Mouse (Mus musculus): ENCODE results near the gene Kcnma1.

Kcnma1 gene

GRCm38 (mm10) chr14:23525910-23526309 lies 488.4 kb downstream of the Kcnma1 start:
- DNase-seq (ENCODE audit: low spot score): no peak

- no peak for DNase-seq (ENCODE audit: low spot score)
Measured at GRCm38 (mm10) chr14:23523825-23524491, 490.3 kb downstream of the Kcnma1 start.

- no peak for DNase-seq (ENCODE audit: low spot score)
Measured at GRCm38 (mm10) chr14:23522606-23523159, 491.6 kb downstream of the Kcnma1 start.

GRCm38 (mm10) chr14:23521080-23521684 lies 493.1 kb downstream of the Kcnma1 start:
- no peak for DNase-seq (ENCODE audit: low spot score)

GRCm38 (mm10) chr14:23517374-23517773 lies 496.9 kb downstream of the Kcnma1 start:
- DNase-seq (ENCODE audit: low spot score): no peak

GRCm38 (mm10) chr14:23509792-23510191 lies 504.5 kb downstream of the Kcnma1 start:
- no peak for DNase-seq (ENCODE audit: low spot score)

- DNase-seq (ENCODE audit: low spot score): peak; percentile 22
Measured at GRCm38 (mm10) chr14:23502236-23502790, 512.0 kb downstream of the Kcnma1 start.

- no peak for DNase-seq (ENCODE audit: low spot score)
Measured at GRCm38 (mm10) chr14:23496801-23497200, 517.5 kb downstream of the Kcnma1 start.

- DNase-seq (ENCODE audit: low spot score): no peak
Measured at GRCm38 (mm10) chr14:23496236-23496740, 518.0 kb downstream of the Kcnma1 start.

GRCm38 (mm10) chr14:23494496-23494800 lies 519.8 kb downstream of the Kcnma1 start:
- no peak for DNase-seq (ENCODE audit: low spot score)

- no peak for DNase-seq (ENCODE audit: low spot score)
Measured at GRCm38 (mm10) chr14:23493750-23494495, 520.4 kb downstream of the Kcnma1 start.

- DNase-seq (ENCODE audit: low spot score): no peak
Measured at GRCm38 (mm10) chr14:23492581-23493360, 521.5 kb downstream of the Kcnma1 start.

- no peak for DNase-seq (ENCODE audit: low spot score)
Measured at GRCm38 (mm10) chr14:23491359-23491758, 522.9 kb downstream of the Kcnma1 start.

- DNase-seq (ENCODE audit: low spot score): no peak
Measured at GRCm38 (mm10) chr14:23486687-23487086, 527.6 kb downstream of the Kcnma1 start.

- DNase-seq (ENCODE audit: low spot score): no peak
Measured at GRCm38 (mm10) chr14:23485802-23486500, 528.3 kb downstream of the Kcnma1 start.

- peak; percentile 21 for DNase-seq (ENCODE audit: low spot score)
Measured at GRCm38 (mm10) chr14:23475129-23475528, 539.2 kb downstream of the Kcnma1 start.

GRCm38 (mm10) chr14:23470071-23470470 lies 544.2 kb downstream of the Kcnma1 start:
- DNase-seq (ENCODE audit: low spot score): no peak

- DNase-seq (ENCODE audit: low spot score): no peak
Measured at GRCm38 (mm10) chr14:23465135-23465534, 549.2 kb downstream of the Kcnma1 start.

GRCm38 (mm10) chr14:23458560-23458959 lies 555.7 kb downstream of the Kcnma1 start:
- no peak for DNase-seq (ENCODE audit: low spot score)

- no peak for DNase-seq (ENCODE audit: low spot score)
Measured at GRCm38 (mm10) chr14:23451681-23452080, 562.6 kb downstream of the Kcnma1 start.

- no peak for DNase-seq (ENCODE audit: low spot score)
Measured at GRCm38 (mm10) chr14:23437467-23437866, 576.8 kb downstream of the Kcnma1 start.

Data from layer of hippocampus, adult 11-12 months (tissue).